Mouse (Mus musculus) left cerebral cortex, postnatal 36 days (tissue): ENCODE results near the gene Gpnmb. TPM values are rescaled to one million over a fixed set of nuclear protein-coding genes. Genes with fewer than 3 reads are reported as not detected.

Experiments used
- DNase-seq, 2 experiments: peaks; one replicate each; pipeline ENCODE4 v3.0.0; 2021 to 2022; ENCODE audit warnings: low spot score in 2 of 2, mixed read lengths in 1 of 2
- intact Hi-C: fragments of 180-260 bp; cut with DNase I; formaldehyde crosslinking; loops from one replicate; pipeline ENCODE4 v1.15.1; 2025
- total RNA-seq, 2 experiments: library from RNA; stranded (reverse); gene quantifications; 2 replicates each; pipeline ENCODE4 v1.2.3; 2021

Gpnmb gene
- total RNA-seq, 2 experiments from 2014 or later: 1.1 to 1.8 TPM

GRCm38 (mm10) chr6:49079313-49079712, 43.0 kb downstream of the Gpnmb start:
- intact Hi-C loops: no loop called here

GRCm38 (mm10) chr6:49083008-49083407, 46.7 kb downstream of the Gpnmb start:
- no peak for DNase-seq
- intact Hi-C loops: no loop called here

More at GRCm38 (mm10) chr6:49079313-49079712, 43.0 kb downstream of the Gpnmb start:
- no peak for DNase-seq

GRCm38 (mm10) chr6:49094968-49095367, 58.6 kb downstream of the Gpnmb start:
- intact Hi-C loops: no loop called here
- no peak for DNase-seq

- intact Hi-C loops: no loop called here
Measured at GRCm38 (mm10) chr6:49096421-49096820, 60.1 kb downstream of the Gpnmb start.

GRCm38 (mm10) chr6:49096933-49097461, 60.7 kb downstream of the Gpnmb start:
- peak; percentile 60 to 64 for DNase-seq
- intact Hi-C loops: no loop called here

More at GRCm38 (mm10) chr6:49096421-49096820, 60.1 kb downstream of the Gpnmb start:
- DNase-seq: peak; percentile 28 to 36

GRCm38 (mm10) chr6:49097596-49098110, 61.3 kb downstream of the Gpnmb start:
- intact Hi-C loops: no loop called here
- no peak for DNase-seq

GRCm38 (mm10) chr6:49099086-49099485, 62.7 kb downstream of the Gpnmb start:
- intact Hi-C loops: no loop called here
- DNase-seq: no peak

- intact Hi-C loops: no loop called here
- no peak for DNase-seq
Measured at GRCm38 (mm10) chr6:49106746-49107500, 70.6 kb downstream of the Gpnmb start.

- intact Hi-C loops: no loop called here
- DNase-seq: no peak
Measured at GRCm38 (mm10) chr6:49109196-49109595, 72.8 kb downstream of the Gpnmb start.

GRCm38 (mm10) chr6:49113895-49114294, 77.5 kb downstream of the Gpnmb start:
- DNase-seq: no peak
- intact Hi-C loops: no loop called here

GRCm38 (mm10) chr6:49114457-49114856, 78.1 kb downstream of the Gpnmb start:
- intact Hi-C loops: no loop called here
- no peak for DNase-seq

- DNase-seq: no peak
- intact Hi-C loops: no loop called here
Measured at GRCm38 (mm10) chr6:49115550-49115949, 79.2 kb downstream of the Gpnmb start.

- intact Hi-C loops: no loop called here
- no peak for DNase-seq
Measured at GRCm38 (mm10) chr6:49116241-49116640, 79.9 kb downstream of the Gpnmb start.

GRCm38 (mm10) chr6:49118446-49118845, 82.1 kb downstream of the Gpnmb start:
- intact Hi-C loops: no loop called here
- no peak for DNase-seq

GRCm38 (mm10) chr6:49119462-49120135, 83.3 kb downstream of the Gpnmb start:
- no peak for DNase-seq

GRCm38 (mm10) chr6:49120370-49120769, 84.0 kb downstream of the Gpnmb start:
- DNase-seq: no peak
- intact Hi-C loops: no loop called here

More at GRCm38 (mm10) chr6:49119462-49120135, 83.3 kb downstream of the Gpnmb start:
- intact Hi-C loops: no loop called here

Other genes starting within 250 kb of the Gpnmb start
- gene Tmem176a, start 195.6 kb upstream of the Gpnmb start, total RNA-seq: 10 to 100 TPM; 29.4 to 31.1 TPM
- gene Tmem176b, start 195.1 kb upstream of the Gpnmb start, total RNA-seq: 10 to 100 TPM; 46.4 to 49.6 TPM
- not detected for gene Aoc1, start 163.7 kb upstream of the Gpnmb start, total RNA-seq
- not detected for gene 1600015I10Rik, start 106.7 kb upstream of the Gpnmb start, total RNA-seq
- not detected for gene Doxl2, start 61.6 kb upstream of the Gpnmb start, total RNA-seq
- gene Svs1, start 49.7 kb upstream of the Gpnmb start, total RNA-seq: not detected
- 10 to 100 TPM; 30.4 to 32.0 TPM for gene Malsu1, start 37.2 kb downstream of the Gpnmb start, total RNA-seq
- gene Igf2bp3, start 178.4 kb downstream of the Gpnmb start, total RNA-seq: under 1 TPM in 1 of 2 experiments, not detected in 1; 0.07 TPM
- gene Tra2a, start 227.5 kb downstream of the Gpnmb start, total RNA-seq: 10 to 100 TPM; 51.1 to 86.5 TPM